In the genomic region with DNA sequence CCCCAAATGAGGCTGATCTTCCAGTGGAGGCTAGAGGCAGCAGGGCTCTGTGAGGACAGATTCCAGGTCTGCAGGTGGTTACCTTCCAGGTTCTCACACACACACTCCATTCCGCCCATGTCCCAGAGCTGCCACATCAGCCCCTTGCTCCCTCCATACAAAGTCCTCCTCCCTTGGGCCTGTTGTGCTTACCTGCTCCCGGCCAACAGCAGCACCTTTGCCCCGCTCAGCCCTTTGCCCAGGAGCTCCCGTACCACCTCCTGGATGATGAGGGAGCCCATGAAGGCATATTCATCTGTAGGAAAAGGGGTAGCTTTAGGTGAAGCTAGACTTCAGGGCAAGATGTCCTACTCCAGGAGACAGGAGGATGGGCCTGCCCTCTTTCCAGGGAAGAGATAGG, we compare ENCODE assay signal across 26 mouse cellular contexts. TPM values are rescaled to one million over a fixed set of nuclear protein-coding genes. Genes with fewer than 3 reads are reported as not detected.
DNase-seq lines count a peak whose midpoint lies in the region; ATAC-seq and TF ChIP-seq lines count a peak whose summit lies in the region.
"Had no signal": no experiment of that assay in that cellular context is flagged by ENCODE, and none has a peak within 500 bp of the region (broad histone marks: within the 10 kb centered on the region; RNA-seq: fewer than 3 reads in every experiment).

No protein-coding gene starts in this region.

- WGBS in kidney, embryonic 16.5 days = 91% methylated on average over 4 of the region's 4 CpGs
- WGBS in liver, adult 2 months = 29% methylated on average over 4 of the region's 4 CpGs

- TF ChIP-seq POLR2A in liver, adult 2 months (IDR thresholded peaks at IDR 0.05; ENCODE audit: extremely low read depth, insufficient read depth, low read length) = no peak

- H3K4me3 ChIP-seq in kidney, embryonic 16.5 days (ENCODE audit: low read length) = no peak overlapping the region
- H3K4me3 ChIP-seq in liver, adult 2 months (ENCODE audit: insufficient read depth, low read depth, low read length) = no peak overlapping the region
- H3K4me3 ChIP-seq: heart, embryonic 12.5 days; heart, embryonic 15.5 days; hindbrain, embryonic 10.5 days; hindbrain, embryonic 13.5 days had no signal

- peak; percentile 75 for DNase-seq in kidney, adult 11 months
- DNase-seq in liver, adult 2 months (ENCODE audit: extremely low read depth, low read depth, low spot score) = peak; percentile 49
- DNase-seq in liver = no peak
- DNase-seq in kidney, postnatal 10 days = peak; percentile 47
- peak; percentile 75 to 76 for DNase-seq in kidney, postnatal 36 days
- no peak for DNase-seq in spleen, postnatal 4 days (ENCODE audit: low spot score in 2 of 2)
- DNase-seq: adrenal gland, adult 8-10 months; adrenal gland, postnatal 25 days; cerebellum, adult 18-20 months; cerebellum, adult 9-10 months; cerebellum, postnatal 14 days; forebrain, postnatal 0 days; gastrocnemius, postnatal 25 days; heart, adult 18-20 months; heart, postnatal 10 days; heart, postnatal 36 days had no signal

- H3K79me2 ChIP-seq in liver, adult 2 months (ENCODE audit: control insufficient read depth, insufficient read depth, low read length) = no peaks in the 10 kb centered on the region

- no peak overlapping the region for H3K4me2 ChIP-seq in kidney, embryonic 16.5 days (replicated peaks; ENCODE audit: low read depth, low read length)
- H3K4me2 ChIP-seq: heart, embryonic 12.5 days; heart, embryonic 15.5 days; hindbrain, embryonic 13.5 days had no signal

- H3K9ac ChIP-seq in kidney, embryonic 16.5 days (replicated peaks; ENCODE audit: low read length) = no peak overlapping the region
- H3K9ac ChIP-seq in liver, adult 2 months (ENCODE audit: low read depth, low read length) = no peak overlapping the region
- H3K9ac ChIP-seq: forebrain, postnatal 0 days; heart, embryonic 12.5 days; heart, embryonic 15.5 days; hindbrain, embryonic 13.5 days had no signal

- TF ChIP-seq CTCF in liver, adult 2 months (IDR thresholded peaks at IDR 0.05; ENCODE audit: low read depth, low read length) = no peak

- H3K27me3 ChIP-seq in kidney, embryonic 16.5 days (ENCODE audit: insufficient read depth, low read length) = peaks cover 52% of the 10 kb centered on the region
- no peaks in the 10 kb centered on the region for H3K27me3 ChIP-seq in liver, adult 2 months (ENCODE audit: control insufficient read depth, insufficient read depth, low read length)

- no peaks in the 10 kb centered on the region for H3K36me3 ChIP-seq in kidney, embryonic 16.5 days (ENCODE audit: insufficient read depth, low read length)
- no peaks in the 10 kb centered on the region; the same call in 1 of the 2 replicates for H3K36me3 ChIP-seq in liver, adult 2 months (ENCODE audit: control insufficient read depth, insufficient read depth, low read length)
- H3K36me3 ChIP-seq: heart, embryonic 12.5 days; heart, embryonic 15.5 days; hindbrain, embryonic 10.5 days; hindbrain, embryonic 13.5 days had no signal

- ATAC-seq in kidney, embryonic 16.5 days (ENCODE audit: low FRiP score, low TSS enrichment) = no peak
- ATAC-seq in erythroid progenitor cell, adult 5-6 weeks (replicated peaks; ENCODE audit: low FRiP score, poor library complexity, severe bottlenecking) = no peak
- ATAC-seq: activated CD4-positive, CD25-positive, alpha-beta regulatory T cell, adult 4 months; forebrain, embryonic 14.5 days; forebrain, postnatal 0 days had no signal

- no peak overlapping the region for H3K27ac ChIP-seq in kidney, embryonic 16.5 days (ENCODE audit: low read length)
- H3K27ac ChIP-seq in liver, adult 2 months (replicated peaks; ENCODE audit: insufficient read depth, low read depth, low read length) = no peak overlapping the region
- H3K27ac ChIP-seq: heart, embryonic 15.5 days; hindbrain, embryonic 10.5 days; hindbrain, embryonic 13.5 days had no signal

- H3K9me3 ChIP-seq in kidney, embryonic 16.5 days (ENCODE audit: low read length) = no peaks in the 10 kb centered on the region
- H3K9me3 ChIP-seq: heart, embryonic 12.5 days; heart, embryonic 15.5 days; hindbrain, embryonic 10.5 days; hindbrain, embryonic 13.5 days had no signal

- peaks cover 17% of the 10 kb centered on the region; the same call in 1 of the 2 replicates for H3K4me1 ChIP-seq in kidney, embryonic 16.5 days (ENCODE audit: insufficient read depth, low read length)
- H3K4me1 ChIP-seq in liver, adult 2 months (ENCODE audit: control insufficient read depth, insufficient read depth, low read length) = 0 out of 2 replicates have a peak, but pooled peaks cover 3% of the 10 kb centered on the region

RNA-seq across cellular contexts. Expression of a gene that starts 3.7 kb away (rescaled TPM):
- polyA plus RNA-seq in kidney, embryonic 16.5 days (2015; fragmentation: Nextera tagmentation; extraction: Ambion mirVana) = 4.8 and 5.9 TPM in 2 replicates
- total RNA-seq in liver, adult 2 months (2014; rRNA removed) = 29.8 and 34.9 TPM in 2 replicates
- polyA plus RNA-seq in liver, adult 2 months (2012; rRNA removed) = 56.0 and 61.6 TPM in 2 replicates
- total RNA-seq in erythroid progenitor cell, adult 5-6 weeks (2015; ENCODE audit: low replicate concordance) = not detected in 2 replicates
- not detected in 2 replicates for total RNA-seq in erythroid progenitor cell, adult 5-6 weeks (2017; ENCODE audit: low replicate concordance)
- total RNA-seq: heart, postnatal 36 days had no signal
- polyA plus RNA-seq: activated CD4-positive, CD25-positive, alpha-beta regulatory T cell, adult 4 months had no signal

RNA-seq across cellular contexts. Expression of a gene that starts 9.3 kb away (rescaled TPM):
- polyA plus RNA-seq in kidney, embryonic 16.5 days (2015; fragmentation: Nextera tagmentation; extraction: Ambion mirVana) = 0.51 and 0.73 TPM in 2 replicates
- not detected in 2 replicates for total RNA-seq in liver, adult 2 months (2014; rRNA removed)
- not detected in 2 replicates for polyA plus RNA-seq in liver, adult 2 months (2012; rRNA removed)
- total RNA-seq in erythroid progenitor cell, adult 5-6 weeks (2015; ENCODE audit: low replicate concordance) = not detected in 2 replicates
- not detected in 2 replicates for total RNA-seq in erythroid progenitor cell, adult 5-6 weeks (2017; ENCODE audit: low replicate concordance)
- total RNA-seq: adrenal gland, postnatal 25 days; ES-E14 had no signal
- polyA plus RNA-seq: activated CD4-positive, CD25-positive, alpha-beta regulatory T cell, adult 4 months; embryonic facial prominence, embryonic 11.5 days; hindbrain, embryonic 10.5 days had no signal

RNA-seq across cellular contexts. Expression of a gene that starts 13.7 kb away (rescaled TPM):
- polyA plus RNA-seq in kidney, embryonic 16.5 days (2015; fragmentation: Nextera tagmentation; extraction: Ambion mirVana) = 26.8 and 27.3 TPM in 2 replicates
- total RNA-seq in liver, adult 2 months (2014; rRNA removed) = 0.47 and 2.6 TPM in 2 replicates
- polyA plus RNA-seq in liver, adult 2 months (2012; rRNA removed) = 0.25 and 0.61 TPM in 2 replicates
- 2.1 TPM in 1 of 2 replicates, not detected in the other for total RNA-seq in erythroid progenitor cell, adult 5-6 weeks (2015; ENCODE audit: low replicate concordance)
- 1.1 TPM in 1 of 2 replicates, not detected in the other for total RNA-seq in erythroid progenitor cell, adult 5-6 weeks (2017; ENCODE audit: low replicate concordance)

RNA-seq across cellular contexts. Expression of a gene that starts 15.5 kb away (rescaled TPM):
- polyA plus RNA-seq in kidney, embryonic 16.5 days (2015; fragmentation: Nextera tagmentation; extraction: Ambion mirVana) = 146 TPM in 2 replicates
- 49.3 and 56.6 TPM in 2 replicates for total RNA-seq in liver, adult 2 months (2014; rRNA removed)
- polyA plus RNA-seq in liver, adult 2 months (2012; rRNA removed) = 131 and 142 TPM in 2 replicates
- 33.1 and 41.4 TPM in 2 replicates for total RNA-seq in erythroid progenitor cell, adult 5-6 weeks (2015; ENCODE audit: low replicate concordance)
- 46.0 and 59.7 TPM in 2 replicates for total RNA-seq in erythroid progenitor cell, adult 5-6 weeks (2017; ENCODE audit: low replicate concordance)

RNA-seq across cellular contexts. Expression of a gene that starts 23.9 kb away (rescaled TPM):
- 24.3 and 25.4 TPM in 2 replicates for polyA plus RNA-seq in kidney, embryonic 16.5 days (2015; fragmentation: Nextera tagmentation; extraction: Ambion mirVana)
- total RNA-seq in liver, adult 2 months (2014; rRNA removed) = 41.9 and 44.2 TPM in 2 replicates
- 60.5 and 64.2 TPM in 2 replicates for polyA plus RNA-seq in liver, adult 2 months (2012; rRNA removed)
- total RNA-seq in erythroid progenitor cell, adult 5-6 weeks (2015; ENCODE audit: low replicate concordance) = 36.0 TPM in 2 replicates
- 71.3 and 91.6 TPM in 2 replicates for total RNA-seq in erythroid progenitor cell, adult 5-6 weeks (2017; ENCODE audit: low replicate concordance)

Comparison
In these comparisons a context has a peak if more than half of its experiments do, and no peak if none do; other contexts are left out.
1. DNase-seq: peak in kidney, adult 11 months (single experiment), liver, adult 2 months (single experiment), kidney, postnatal 10 days (single experiment) and kidney, postnatal 36 days (2 of 2); none in liver (single experiment) and spleen, postnatal 4 days (0 of 2).
2. RNA of a gene that starts 3.7 kb away (total RNA-seq): 29.8 to 34.9 TPM in liver, adult 2 months; not detected in erythroid progenitor cell, adult 5-6 weeks; every median in the first group is over 10 times any median in the second.